Mouse (Mus musculus): ENCODE measurements at regions not wholly inside any gene's neighbourhood (a gene's known extent, or its start where the extent isn't known, plus 50 kb on each side); places are given as distances from the start of the nearest gene placed in this dataset.

DNA sequence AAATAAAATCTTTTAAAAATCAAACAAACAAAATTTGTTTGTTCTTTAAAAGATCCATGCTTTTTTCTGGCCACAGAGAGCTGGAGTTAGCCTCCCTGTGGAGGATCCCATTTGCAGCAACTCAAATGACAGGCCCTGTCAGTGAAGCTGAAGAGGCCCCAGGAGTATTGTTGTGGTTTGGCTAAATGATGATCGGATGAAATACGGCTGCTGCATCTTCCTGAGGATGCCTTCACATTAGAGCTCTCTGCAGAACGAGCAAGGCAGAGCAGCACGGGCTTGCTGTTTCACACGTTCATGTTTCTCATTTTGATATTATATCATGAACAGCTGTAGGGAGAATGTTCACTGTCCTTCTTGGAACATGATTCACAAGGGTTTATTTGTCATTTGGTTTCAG lies 76.8 kb downstream of the Polr2m start:
- no peak overlapping the region for H3K4me3 ChIP-seq (ENCODE audit: insufficient read depth in 1 of 2, low read depth in 1 of 2, low read length in 2 of 2, poor library complexity in 1 of 2, severe bottlenecking in 1 of 2)
- H3K27ac ChIP-seq (ENCODE audit: insufficient read depth, low read depth, low read length, poor library complexity, severe bottlenecking), result no peak overlapping the region
- in situ Hi-C loops (cut with MboI; ENCODE audit: low sequenced_read_pairs in 2 of 2, unreplicated experiment in 2 of 2), result no loop called here
- no peak for DNase-seq (ENCODE audit: low read depth, low spot score)
- H3K9me3 ChIP-seq (ENCODE audit: control insufficient read depth, insufficient read depth, low read depth, low read length), result no peaks in the 10 kb centered on the region
- H3K4me1 ChIP-seq (ENCODE audit: control insufficient read depth in 2 of 2, insufficient read depth in 2 of 2, low read length in 2 of 2, poor library complexity in 1 of 2), result no peaks in the 10 kb centered on the region
- no peaks in the 10 kb centered on the region for H3K36me3 ChIP-seq (ENCODE audit: control insufficient read depth, insufficient read depth, low read length, poor library complexity, severe bottlenecking)
- H3K9ac ChIP-seq (ENCODE audit: insufficient read depth, low read depth, low read length, poor library complexity, severe bottlenecking), result no peak overlapping the region
- TF ChIP-seq MAFK (IDR thresholded peaks at IDR 0.05; ENCODE audit: insufficient read depth, low read depth, low read length) (no peak), HCFC1 (IDR thresholded peaks at IDR 0.05; ENCODE audit: borderline replicate concordance, insufficient read depth, low read length) (no peak), ZNF384 (IDR thresholded peaks at IDR 0.05; ENCODE audit: low read depth, low read length) (no peak), CHD2 (IDR thresholded peaks at IDR 0.05; ENCODE audit: low read depth, low read length) (no peak), ZC3H11A (IDR thresholded peaks at IDR 0.05; ENCODE audit: borderline replicate concordance, low read depth, low read length) (no peak)

DNA sequence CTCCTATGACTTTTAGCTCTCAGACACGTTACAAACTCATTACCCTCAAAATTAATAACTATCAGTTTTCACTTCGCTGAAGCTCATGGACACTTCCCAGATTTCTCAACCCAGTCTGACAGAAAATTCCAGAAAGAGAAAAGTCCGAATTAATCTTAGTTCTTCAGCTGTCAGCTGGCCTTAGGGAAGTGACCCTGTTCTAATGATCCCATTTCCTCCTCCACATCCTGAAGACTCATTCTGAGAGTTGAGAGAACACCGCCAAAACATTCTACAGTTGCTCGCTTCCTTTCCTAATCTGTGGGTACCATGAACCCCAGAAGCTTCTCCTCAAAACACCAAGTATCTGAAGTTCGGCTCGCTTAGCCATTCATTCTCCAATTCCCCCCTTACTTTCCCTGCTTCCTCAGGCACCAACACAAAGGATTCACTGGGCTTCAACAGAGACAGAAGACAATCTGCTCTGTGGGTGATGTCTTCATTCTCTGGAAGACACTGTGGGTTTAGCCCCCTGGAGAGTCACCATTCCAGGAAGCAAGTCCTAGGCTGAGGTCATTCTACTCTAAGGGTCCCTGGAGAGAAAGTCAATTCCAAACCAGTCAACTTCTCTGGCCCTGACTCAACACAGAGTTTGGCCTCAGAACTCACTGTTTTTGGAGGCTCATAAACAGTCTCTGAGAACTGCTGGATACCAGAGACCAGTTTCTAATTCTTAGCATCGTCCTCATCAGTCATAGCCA lies 81.2 kb downstream of the Polr2m start:
- H3K4me1 ChIP-seq (ENCODE audit: control insufficient read depth in 2 of 2, insufficient read depth in 2 of 2, low read length in 2 of 2, poor library complexity in 1 of 2), result no peaks in the 10 kb centered on the region
- DNase-seq (ENCODE audit: low read depth, low spot score), result no peak
- H3K4me3 ChIP-seq (ENCODE audit: insufficient read depth in 1 of 2, low read depth in 1 of 2, low read length in 2 of 2, poor library complexity in 1 of 2, severe bottlenecking in 1 of 2), result no peak overlapping the region
- in situ Hi-C loops (cut with MboI; ENCODE audit: low sequenced_read_pairs in 2 of 2, unreplicated experiment in 2 of 2), result no loop called here
- H3K27ac ChIP-seq (ENCODE audit: insufficient read depth, low read depth, low read length, poor library complexity, severe bottlenecking), result no peak overlapping the region
- no peaks in the 10 kb centered on the region for H3K9me3 ChIP-seq (ENCODE audit: control insufficient read depth, insufficient read depth, low read depth, low read length)
- H3K9ac ChIP-seq (ENCODE audit: insufficient read depth, low read depth, low read length, poor library complexity, severe bottlenecking), result no peak overlapping the region
- no peak for TF ChIP-seq HCFC1 (IDR thresholded peaks at IDR 0.05; ENCODE audit: borderline replicate concordance, insufficient read depth, low read length)
- no peak for TF ChIP-seq CHD2 (IDR thresholded peaks at IDR 0.05; ENCODE audit: low read depth, low read length)
- no peak for TF ChIP-seq ZNF384 (IDR thresholded peaks at IDR 0.05; ENCODE audit: low read depth, low read length)
- no peak for TF ChIP-seq MAFK (IDR thresholded peaks at IDR 0.05; ENCODE audit: insufficient read depth, low read depth, low read length)
- TF ChIP-seq ZC3H11A (IDR thresholded peaks at IDR 0.05; ENCODE audit: borderline replicate concordance, low read depth, low read length), result no peak
- no peaks in the 10 kb centered on the region for H3K36me3 ChIP-seq (ENCODE audit: control insufficient read depth, insufficient read depth, low read length, poor library complexity, severe bottlenecking)

DNA sequence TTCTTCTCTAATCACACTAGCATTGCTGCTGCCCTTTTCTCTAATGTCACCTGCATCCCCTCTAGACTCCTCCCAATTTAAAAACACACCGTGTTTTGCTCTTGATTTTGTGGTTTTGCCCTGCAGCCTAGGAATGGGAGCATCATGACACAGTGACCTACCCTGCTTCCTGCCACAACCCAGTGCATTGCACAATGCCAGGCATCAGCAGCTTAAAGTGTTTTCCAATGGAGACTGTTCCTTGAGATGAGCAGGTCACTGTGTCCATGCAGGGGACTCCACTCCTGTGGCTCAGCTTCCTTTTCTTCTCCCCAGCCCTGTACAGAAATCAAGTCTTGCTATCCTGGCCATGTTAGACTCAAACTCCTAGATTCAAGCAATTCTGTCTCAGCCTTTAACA lies 84.1 kb downstream of the Polr2m start:
- no peak for DNase-seq (ENCODE audit: low read depth, low spot score)
- Histone ChIP-seq H3K4me1 (ENCODE audit: control insufficient read depth in 2 of 2, insufficient read depth in 2 of 2, low read length in 2 of 2, poor library complexity in 1 of 2) (no peaks in the 10 kb centered on the region), H3K27ac (ENCODE audit: insufficient read depth, low read depth, low read length, poor library complexity, severe bottlenecking) (no peak overlapping the region), H3K9me3 (ENCODE audit: control insufficient read depth, insufficient read depth, low read depth, low read length) (no peaks in the 10 kb centered on the region), H3K9ac (ENCODE audit: insufficient read depth, low read depth, low read length, poor library complexity, severe bottlenecking) (no peak overlapping the region), H3K4me3 (ENCODE audit: insufficient read depth in 1 of 2, low read depth in 1 of 2, low read length in 2 of 2, poor library complexity in 1 of 2, severe bottlenecking in 1 of 2) (no peak overlapping the region), H3K36me3 (ENCODE audit: control insufficient read depth, insufficient read depth, low read length, poor library complexity, severe bottlenecking) (no peaks in the 10 kb centered on the region)
- in situ Hi-C loops (cut with MboI; ENCODE audit: low sequenced_read_pairs in 2 of 2, unreplicated experiment in 2 of 2), result no loop called here
- TF ChIP-seq ZC3H11A (IDR thresholded peaks at IDR 0.05; ENCODE audit: borderline replicate concordance, low read depth, low read length), result no peak
- TF ChIP-seq ZNF384 (IDR thresholded peaks at IDR 0.05; ENCODE audit: low read depth, low read length), result no peak
- TF ChIP-seq CHD2 (IDR thresholded peaks at IDR 0.05; ENCODE audit: low read depth, low read length), result no peak
- TF ChIP-seq MAFK (IDR thresholded peaks at IDR 0.05; ENCODE audit: insufficient read depth, low read depth, low read length), result no peak
- no peak for TF ChIP-seq HCFC1 (IDR thresholded peaks at IDR 0.05; ENCODE audit: borderline replicate concordance, insufficient read depth, low read length)

DNA sequence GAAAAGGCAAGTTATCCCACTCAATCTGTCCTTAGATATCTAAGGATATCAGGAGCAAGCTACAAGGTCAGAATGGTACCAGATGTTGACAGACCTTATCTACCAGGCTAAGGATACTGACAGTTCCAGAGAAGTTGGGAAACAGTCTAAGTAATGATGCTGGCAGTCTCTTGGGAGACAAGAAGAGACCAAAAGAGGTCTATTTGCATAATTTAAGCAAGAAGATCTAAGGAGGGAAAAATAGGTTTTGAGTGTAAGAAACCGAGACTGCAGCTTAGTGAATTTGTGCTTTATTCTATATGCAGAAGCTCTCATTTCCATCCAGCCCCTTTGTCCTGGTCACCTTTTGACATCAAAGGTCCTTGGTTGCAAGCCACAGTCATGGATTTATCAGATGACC lies 86.4 kb downstream of the Polr2m start:
- TF ChIP-seq HCFC1 (IDR thresholded peaks at IDR 0.05; ENCODE audit: borderline replicate concordance, insufficient read depth, low read length), result no peak
- TF ChIP-seq CHD2 (IDR thresholded peaks at IDR 0.05; ENCODE audit: low read depth, low read length), result no peak
- no peak for TF ChIP-seq ZNF384 (IDR thresholded peaks at IDR 0.05; ENCODE audit: low read depth, low read length)
- no peak for TF ChIP-seq ZC3H11A (IDR thresholded peaks at IDR 0.05; ENCODE audit: borderline replicate concordance, low read depth, low read length)
- no peak for TF ChIP-seq MAFK (IDR thresholded peaks at IDR 0.05; ENCODE audit: insufficient read depth, low read depth, low read length)
- no peaks in the 10 kb centered on the region for H3K4me1 ChIP-seq (ENCODE audit: control insufficient read depth in 2 of 2, insufficient read depth in 2 of 2, low read length in 2 of 2, poor library complexity in 1 of 2)
- no peak for DNase-seq (ENCODE audit: low read depth, low spot score)
- no peaks in the 10 kb centered on the region for H3K36me3 ChIP-seq (ENCODE audit: control insufficient read depth, insufficient read depth, low read length, poor library complexity, severe bottlenecking)
- H3K9ac ChIP-seq (ENCODE audit: insufficient read depth, low read depth, low read length, poor library complexity, severe bottlenecking), result no peak overlapping the region
- H3K27ac ChIP-seq (ENCODE audit: insufficient read depth, low read depth, low read length, poor library complexity, severe bottlenecking), result no peak overlapping the region
- no peaks in the 10 kb centered on the region for H3K9me3 ChIP-seq (ENCODE audit: control insufficient read depth, insufficient read depth, low read depth, low read length)
- in situ Hi-C loops (cut with MboI; ENCODE audit: low sequenced_read_pairs in 2 of 2, unreplicated experiment in 2 of 2), result no loop called here
- H3K4me3 ChIP-seq (ENCODE audit: insufficient read depth in 1 of 2, low read depth in 1 of 2, low read length in 2 of 2, poor library complexity in 1 of 2, severe bottlenecking in 1 of 2), result no peak overlapping the region

All from ES-E14 (cell line).